Mouse (Mus musculus): ENCODE results near the gene Hs3st1.

GRCm38 (mm10) chr5:39758890-39759475, 3.7 kb upstream of the Hs3st1 start:
- TF ChIP-seq GATA1 (IDR thresholded peaks at IDR 0.05; ENCODE audit: borderline replicate concordance, low read length): no peak
- TF ChIP-seq CTCF (IDR thresholded peaks at IDR 0.05; ENCODE audit: low read depth, low read length): no peak
- TF ChIP-seq POLR2AphosphoS5 (IDR thresholded peaks at IDR 0.05; ENCODE audit: insufficient replicate concordance, low read depth, low read length): no peak
- TF ChIP-seq TAL1 (conservative IDR thresholded peaks at IDR 0.05; ENCODE audit: low read depth, low read length): no peak
